Mouse (Mus musculus): ENCODE results near the gene Ctla4.

Ctla4 gene

DNA sequence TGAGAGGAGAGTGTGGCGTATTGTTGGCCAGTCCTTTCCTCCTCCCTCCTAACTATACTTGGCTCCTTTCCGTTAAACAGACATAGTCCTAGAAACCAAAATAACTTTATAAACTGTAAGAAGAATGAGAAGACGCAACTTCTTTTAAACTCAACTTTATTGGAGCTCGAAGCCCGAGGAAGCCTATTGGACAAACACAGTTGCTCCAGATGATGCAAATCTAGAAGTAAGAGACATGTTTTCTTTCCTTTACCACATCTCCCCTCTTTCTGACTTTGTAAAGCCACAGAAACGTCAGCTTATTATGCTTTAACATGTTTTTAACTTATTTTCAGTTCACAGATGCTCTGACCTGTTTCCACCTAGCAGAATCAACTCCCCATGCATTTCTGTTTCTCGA lies at the start of gene Ctla4:
Gene Ctla4, plus strand, starts transcription at position 20 of the 400 bp plus-strand sequence.
- DNase-seq (ENCODE audit: low read depth, low spot score) = no peak

DNA sequence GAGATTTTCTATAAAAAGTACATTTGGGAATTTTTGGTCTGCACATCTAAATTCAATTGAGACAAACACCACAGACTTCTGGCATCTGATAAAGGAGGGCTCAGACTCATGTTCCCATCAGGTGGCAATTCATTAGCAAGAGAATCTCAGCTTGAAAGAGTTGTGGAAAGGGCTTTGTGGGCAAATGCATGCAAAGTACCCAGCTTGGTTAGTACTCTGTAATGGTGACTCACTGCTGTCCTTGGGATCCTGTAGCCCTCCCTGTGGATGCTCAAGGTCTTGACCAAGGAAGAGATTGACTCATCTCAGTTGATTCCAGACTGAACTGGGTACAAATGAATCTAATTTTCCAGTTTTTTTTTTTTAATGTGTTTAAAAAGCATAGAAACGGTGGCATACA lies 47.6 kb upstream of the Ctla4 start:
- no peak for DNase-seq (ENCODE audit: low read depth, low spot score)

DNA sequence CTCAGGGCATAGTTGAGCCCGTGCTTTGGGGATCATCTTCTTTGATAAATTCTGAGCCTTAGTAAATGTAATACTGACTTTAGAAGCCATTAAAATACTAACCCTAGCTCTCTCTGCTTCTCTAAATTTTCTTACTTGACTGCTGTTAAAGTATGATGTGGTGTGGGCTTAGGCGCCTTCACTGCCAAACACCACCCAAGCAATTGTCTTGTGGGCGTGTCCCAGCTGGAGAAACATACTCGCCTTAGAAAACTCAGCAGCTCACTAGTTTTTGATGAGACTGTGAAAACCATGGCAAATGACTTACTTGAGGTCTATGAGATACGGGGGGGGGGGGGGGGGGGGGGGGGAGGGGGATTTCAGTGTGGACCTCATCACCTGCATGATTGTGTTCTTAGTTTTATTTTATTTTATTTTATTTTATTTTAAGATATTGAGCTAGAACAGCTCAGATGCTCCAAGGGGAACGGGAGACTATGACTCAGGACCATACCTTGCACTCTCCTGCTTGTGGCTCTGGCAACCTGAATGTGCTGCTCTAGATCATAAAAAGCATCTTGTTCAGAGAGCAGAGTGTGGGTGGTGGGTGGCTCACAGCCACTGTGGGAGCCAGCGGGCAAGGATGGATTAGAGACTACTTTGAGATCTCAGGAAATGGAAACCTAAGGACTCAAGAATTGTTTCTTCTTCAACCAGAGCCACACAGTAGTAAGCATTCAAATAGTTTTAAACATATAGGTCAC lies 41.3 kb upstream of the Ctla4 start:
- no peak for DNase-seq (ENCODE audit: low read depth, low spot score)

DNA sequence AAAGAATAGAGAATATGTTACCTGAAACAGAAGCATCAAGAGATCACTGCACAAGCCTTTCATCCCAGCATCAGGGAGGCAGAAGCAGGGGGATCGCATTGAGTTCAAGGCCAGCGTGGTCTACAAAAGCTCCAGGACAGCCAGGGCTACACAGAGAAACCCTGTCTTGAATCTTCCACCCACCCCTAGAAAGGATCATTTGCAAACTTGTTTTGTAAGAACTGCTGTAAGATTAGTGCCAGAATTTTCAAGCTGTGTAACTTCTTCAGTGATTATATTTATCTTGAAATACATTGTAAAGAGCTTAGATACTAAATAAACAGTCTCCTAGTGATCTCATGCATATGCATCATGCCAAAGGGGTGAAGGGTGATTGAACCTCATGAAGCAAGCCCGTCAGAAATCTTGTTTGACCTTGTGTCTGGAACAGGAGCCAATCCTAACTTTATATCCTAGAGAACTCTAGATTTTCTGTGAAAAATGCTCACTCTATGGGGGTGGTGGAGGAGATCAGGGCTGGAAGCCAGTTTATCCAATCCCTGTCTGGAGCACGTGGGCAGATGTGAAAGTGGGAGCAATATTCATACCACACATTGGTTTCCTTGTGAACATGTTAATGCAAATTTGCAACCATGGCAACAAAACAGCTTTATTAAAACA lies 40.1 kb upstream of the Ctla4 start:
- DNase-seq (ENCODE audit: low read depth, low spot score) = no peak

DNA sequence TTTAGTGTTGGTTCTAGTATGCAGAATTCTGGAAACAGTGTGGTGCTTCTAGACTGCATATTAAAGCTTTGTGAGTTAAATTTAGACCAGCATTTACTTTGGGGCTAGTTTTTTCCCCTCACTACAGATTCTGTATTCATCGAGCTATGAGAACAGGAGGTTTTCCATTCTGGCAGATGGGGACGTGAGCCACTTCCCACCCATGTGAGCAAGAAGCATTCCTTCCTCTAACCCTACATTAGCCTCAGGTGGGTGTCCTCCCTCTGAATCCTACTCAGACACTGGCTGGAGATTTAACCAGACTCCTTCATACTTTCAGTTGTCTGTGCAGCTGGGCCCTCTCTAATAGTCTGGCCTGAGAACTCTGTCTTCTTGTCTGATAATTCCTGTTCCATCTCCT lies 37.7 kb upstream of the Ctla4 start:
- DNase-seq (ENCODE audit: low read depth, low spot score) = no peak

DNA sequence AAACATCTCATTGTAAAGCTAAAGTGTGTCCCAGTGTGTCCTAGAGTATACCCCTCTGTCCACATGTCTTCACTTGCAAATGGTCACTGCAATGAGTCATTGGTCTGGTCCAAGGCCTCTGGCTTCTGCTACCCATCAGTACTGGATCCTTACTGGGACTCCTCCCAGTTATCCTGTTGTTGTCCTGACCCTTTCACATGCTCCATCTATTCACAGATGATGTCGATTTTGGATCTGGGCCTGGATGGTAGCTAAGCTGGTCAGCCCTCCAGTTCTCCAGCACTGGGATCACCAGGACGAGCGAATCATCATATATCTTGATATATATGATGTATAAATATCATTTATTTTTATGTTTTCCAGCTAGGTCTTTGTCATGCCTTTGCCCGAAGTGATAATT lies 37.0 kb upstream of the Ctla4 start:
- DNase-seq (ENCODE audit: low read depth, low spot score) = no peak

DNA sequence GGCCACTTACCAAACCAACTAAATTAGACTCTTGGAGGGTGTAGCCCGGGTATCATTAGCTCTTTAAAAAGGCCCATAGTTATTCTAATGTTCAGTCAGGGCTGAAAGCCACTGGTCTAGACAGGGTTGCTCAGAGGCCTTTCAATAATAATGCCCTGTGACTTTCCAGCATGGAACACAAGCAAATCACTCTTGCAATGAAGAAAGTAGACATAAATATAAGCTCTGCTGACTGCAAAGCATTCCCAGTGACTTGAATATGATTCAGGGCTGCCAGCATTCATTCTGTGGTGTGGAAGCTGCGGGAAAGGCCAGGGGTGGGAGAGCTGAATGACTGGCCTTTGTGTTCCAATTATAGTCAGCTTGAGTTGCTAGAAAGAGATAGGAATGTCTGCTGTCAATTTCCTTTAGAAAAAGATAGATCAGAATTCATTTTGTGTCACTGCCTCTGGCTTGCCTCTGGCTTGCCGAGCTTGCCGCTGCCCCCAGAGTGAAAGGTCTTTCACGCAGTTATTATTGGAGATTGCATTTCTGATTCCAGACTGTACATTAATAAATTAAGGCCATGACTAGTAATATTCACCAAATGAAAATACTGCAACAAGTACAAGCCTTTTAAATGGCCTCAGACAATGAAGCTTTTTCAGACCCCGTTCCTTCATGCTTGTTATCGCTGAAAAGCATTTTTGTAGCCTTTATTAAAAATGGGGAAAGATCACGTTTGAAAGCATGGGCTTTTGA lies 35.6 kb upstream of the Ctla4 start:
- DNase-seq (ENCODE audit: low read depth, low spot score) = no peak

DNA sequence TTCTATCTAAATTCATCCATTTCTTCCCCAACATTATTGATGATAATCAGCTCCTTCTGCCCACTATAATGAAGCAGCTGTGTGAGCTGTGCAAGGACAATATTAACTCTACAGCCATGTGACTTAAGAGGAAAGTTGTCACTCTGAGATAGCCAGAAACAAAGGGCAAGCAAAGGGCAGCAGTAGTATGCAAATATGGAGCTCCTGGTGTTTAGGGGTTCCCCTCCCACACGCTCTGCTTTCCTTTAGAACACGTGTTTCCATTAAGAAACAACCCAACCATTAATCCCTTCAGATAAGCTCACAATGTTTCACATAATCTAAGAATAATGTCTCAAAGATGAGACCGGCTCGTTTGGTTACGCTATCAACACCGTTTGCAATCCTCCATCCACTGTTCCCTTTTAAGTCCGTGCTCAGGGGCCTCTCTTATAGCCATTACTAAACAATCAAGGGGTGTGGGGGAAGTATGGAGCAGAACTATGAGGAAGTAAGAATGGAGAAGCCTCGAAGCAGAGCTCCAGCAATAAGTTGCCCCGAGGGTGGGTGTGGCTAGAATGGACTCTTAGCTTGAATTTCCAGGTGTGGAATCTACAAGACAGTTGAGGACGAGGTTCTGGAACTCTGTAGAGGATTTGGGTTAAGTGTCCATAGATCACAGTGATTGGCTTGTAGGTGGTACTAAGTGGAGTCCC lies 34.6 kb upstream of the Ctla4 start:
- no peak for DNase-seq (ENCODE audit: low read depth, low spot score)

DNA sequence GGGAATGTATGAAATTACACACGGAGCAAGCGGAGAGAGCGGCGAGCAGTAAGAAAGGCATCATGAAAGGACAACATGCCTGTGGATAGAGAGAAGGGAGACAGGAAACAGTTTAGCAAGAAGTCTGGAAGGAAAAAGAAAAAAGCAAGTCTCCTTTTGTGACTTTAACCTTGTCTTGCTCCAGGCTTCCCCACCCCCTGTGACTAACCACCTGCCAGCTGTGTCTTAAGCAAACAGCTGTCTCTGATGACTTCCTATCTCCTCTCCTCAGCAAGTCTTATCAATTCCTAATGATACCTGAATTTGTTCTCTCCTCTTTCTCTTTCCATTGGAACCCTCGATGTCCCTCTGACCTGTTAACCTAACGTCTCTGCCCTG lies 34.0 kb upstream of the Ctla4 start:
- DNase-seq (ENCODE audit: low read depth, low spot score) = no peak

DNA sequence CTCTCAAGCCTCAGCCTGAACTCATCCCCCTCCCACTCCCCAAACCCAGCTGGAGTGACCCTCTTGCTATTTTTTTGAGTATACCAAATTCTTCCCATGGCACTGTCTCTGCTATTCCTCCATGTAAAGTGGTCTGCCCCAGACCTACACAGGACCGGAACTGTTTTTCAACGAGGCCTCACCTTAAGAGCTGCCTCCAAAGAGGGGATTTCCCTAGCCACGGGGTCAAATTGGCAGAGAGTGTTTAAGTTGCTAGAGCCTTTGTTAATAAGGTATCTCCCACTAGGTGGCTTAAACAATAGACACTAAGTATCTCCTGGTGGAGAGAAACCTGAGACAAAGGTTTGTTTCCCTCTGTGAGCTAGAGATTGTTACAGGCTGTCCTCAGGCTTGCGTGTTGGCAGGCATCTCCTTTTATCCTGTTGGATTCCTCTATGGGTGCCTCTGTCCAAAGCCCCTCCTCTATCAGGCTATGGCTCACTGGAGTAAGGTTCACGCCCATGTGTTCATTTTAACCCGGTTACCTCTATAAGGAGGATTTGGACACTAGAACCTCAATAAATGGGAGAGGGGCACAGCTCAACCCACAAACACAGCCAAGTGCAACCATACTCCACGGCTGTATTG lies 33.4 kb upstream of the Ctla4 start:
- no peak for DNase-seq (ENCODE audit: low read depth, low spot score)

DNA sequence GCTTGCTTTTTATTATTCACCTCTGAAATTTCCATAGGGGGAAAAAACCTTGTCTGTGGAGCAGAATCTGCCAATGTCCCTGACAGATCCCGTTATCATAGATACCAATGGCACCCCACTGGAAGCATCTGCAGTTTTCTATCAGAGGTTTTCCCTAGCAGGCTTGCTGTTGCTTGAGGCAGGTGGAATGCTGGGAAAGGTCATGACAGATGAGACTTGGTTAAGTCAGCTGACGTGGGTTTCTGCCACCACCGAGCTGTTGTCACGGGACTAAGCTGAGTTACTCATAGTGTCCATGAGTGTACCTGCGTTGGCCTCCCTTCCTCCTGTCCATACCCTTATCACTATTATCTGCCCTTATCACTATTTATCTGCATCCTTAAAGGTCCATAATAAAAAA lies 32.8 kb upstream of the Ctla4 start:
- DNase-seq (ENCODE audit: low read depth, low spot score) = no peak

DNA sequence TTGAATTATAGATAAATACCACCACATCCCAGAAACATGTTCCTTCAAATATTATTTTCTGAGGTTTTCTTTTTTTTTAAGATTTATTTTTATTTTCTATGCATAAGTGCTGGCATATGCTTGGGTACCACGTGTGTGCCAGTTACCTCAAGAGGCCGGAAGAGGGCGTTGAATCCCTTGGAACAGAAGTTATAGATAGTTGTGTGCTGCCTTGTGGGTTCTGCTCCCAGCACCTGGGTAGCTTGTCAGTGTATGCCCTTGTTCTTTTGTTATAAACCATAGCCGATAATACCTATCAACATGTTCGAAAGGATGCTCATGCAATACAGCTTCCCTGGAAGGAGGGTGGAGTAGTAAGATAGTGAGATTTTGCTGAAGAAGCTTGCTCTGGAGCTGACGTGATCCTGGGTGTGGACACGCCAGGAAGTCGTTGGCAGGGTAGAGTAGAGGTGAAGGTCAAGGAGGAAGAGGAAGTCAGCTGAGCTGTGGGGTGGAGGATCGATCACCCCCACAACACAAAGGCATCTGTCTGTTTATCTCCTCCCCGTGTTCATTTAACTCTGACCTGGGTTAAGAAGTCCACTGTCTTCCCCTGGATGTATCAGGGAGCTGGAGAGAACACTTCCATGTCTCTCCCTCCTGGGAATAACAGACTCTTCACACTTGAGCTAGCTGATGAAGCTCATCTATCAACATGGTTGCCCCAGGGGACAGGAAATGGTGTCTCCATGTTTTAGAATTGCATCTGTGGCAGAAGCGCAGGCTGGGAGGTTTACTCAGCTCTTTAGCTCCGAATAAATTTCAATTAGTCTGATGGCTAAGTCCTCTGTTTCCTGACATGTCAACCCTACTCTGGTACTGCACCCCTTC lies 29.2 kb upstream of the Ctla4 start:
- DNase-seq (ENCODE audit: low read depth, low spot score) = no peak

DNA sequence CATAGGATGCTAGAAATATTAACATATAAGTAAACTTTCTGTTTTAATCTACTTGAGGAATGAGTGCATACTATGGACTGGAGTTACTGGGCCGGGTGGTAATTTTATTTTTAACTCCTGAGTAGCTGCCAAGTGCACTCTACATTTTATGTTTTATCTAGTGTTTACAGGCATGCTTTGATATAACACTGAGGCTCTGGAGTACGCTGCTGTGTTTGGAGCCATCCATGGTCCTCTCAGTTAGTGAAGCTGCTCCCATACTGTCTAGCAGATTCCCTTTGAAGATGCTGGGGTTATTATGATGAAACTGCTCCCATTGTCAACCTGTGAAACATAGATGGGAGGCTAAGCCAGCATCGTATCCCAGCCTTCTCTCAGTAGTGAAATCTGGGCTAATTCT lies 27.6 kb upstream of the Ctla4 start:
- no peak for DNase-seq (ENCODE audit: low read depth, low spot score)

DNA sequence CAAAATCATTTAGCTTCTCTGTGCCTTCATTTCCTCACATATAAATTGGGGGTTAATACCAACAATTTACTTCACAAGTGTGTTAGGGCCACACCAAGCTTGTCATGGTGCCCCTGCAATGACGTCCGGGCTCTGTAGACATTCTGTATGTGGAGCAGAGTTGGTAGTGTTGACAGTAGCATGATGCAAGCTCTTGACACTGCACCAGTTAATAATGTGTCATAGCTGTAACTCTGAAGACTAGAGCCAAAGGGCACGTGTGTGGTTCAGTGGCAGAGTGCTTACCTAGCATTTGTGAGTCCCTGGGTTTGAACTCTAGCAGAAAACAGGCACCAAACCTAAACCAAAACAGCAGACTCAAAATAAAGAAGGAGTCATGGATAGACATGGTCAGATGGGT lies 27.0 kb upstream of the Ctla4 start:
- DNase-seq (ENCODE audit: low read depth, low spot score) = no peak

DNA sequence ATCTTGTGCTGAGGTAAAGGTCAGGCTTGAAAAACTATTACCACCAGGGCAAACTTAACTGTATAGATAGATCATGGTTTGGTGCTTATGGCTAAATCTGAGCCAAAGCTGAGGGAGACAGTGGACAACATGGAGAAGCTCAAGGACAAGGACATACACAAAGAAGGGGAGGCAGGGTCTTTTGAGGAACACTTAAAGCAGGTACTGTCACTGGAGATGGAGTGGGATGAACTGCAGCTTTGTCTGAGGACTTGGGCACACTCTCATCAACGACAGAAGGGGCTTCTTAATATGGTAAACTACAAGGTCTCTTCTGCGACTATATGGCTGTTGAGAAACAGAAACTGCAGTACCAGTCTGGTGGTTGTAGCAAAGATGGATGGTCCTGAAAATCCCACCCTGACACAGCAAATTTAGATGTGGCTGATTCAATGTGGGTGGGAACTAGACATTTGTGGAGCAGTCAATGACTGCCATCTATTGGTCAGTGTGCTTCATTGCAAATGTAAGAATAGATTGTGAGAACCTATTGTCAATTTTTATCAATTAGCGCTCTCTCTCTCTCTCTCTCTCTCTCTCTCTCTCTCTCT lies 26.3 kb upstream of the Ctla4 start:
- no peak for DNase-seq (ENCODE audit: low read depth, low spot score)

DNA sequence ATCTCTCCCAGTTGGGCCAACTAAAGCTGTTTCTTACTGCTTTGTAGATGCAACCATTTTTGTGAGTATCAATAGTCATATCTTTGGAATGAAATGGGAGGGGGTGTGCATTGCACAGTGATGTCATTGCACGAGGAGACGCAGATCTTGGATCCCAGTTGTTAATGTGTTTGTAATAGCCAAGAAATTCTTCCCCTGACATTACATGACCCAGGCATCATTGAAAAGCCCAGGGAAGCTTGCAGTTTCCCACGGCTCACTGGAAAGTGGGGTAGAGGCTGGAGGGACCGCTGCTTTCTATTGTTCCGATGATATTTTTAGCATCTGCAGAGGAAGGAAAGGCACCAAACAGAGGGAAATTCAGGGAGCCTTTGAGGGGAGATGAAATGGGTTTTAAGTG lies 25.8 kb upstream of the Ctla4 start:
- no peak for DNase-seq (ENCODE audit: low read depth, low spot score)

DNA sequence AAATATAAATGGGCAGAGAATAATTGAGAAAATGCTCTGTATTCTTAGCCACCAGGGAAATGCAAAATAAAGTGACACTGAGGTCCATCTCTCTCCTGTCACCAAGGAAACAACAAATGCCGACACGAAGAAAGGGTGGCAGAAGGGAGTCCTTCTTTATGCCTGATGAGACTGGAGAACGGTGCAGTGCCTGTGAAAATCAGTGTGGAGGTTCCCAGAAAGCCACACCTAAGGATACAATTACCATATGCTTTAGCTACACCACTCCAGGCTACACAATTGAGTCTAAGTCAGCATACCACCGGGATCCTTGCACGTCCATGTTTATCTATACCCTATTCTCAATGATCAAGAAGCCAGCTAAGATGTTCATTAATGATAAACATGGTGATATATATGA lies 25.4 kb upstream of the Ctla4 start:
- DNase-seq (ENCODE audit: low read depth, low spot score) = no peak

DNA sequence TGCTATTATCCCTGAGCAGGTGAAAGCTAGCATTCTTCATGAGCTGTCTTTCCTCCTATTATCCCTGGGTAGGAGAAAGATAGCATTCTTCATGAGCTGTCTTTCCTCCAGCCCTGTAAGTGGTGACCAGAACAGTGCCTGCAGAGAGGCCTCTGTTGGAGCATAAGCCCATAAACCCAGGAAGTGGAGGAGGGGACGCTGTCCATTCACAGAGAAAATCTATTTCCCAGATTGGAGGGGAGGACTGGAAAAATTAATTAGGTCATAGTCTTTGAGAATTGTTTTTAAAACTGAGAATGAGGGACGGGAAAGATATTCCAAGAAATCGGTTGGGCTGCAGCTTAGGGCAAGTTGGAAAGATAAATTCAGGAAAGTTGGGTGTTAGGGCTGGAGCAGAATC lies 24.3 kb upstream of the Ctla4 start:
- no peak for DNase-seq (ENCODE audit: low read depth, low spot score)

DNA sequence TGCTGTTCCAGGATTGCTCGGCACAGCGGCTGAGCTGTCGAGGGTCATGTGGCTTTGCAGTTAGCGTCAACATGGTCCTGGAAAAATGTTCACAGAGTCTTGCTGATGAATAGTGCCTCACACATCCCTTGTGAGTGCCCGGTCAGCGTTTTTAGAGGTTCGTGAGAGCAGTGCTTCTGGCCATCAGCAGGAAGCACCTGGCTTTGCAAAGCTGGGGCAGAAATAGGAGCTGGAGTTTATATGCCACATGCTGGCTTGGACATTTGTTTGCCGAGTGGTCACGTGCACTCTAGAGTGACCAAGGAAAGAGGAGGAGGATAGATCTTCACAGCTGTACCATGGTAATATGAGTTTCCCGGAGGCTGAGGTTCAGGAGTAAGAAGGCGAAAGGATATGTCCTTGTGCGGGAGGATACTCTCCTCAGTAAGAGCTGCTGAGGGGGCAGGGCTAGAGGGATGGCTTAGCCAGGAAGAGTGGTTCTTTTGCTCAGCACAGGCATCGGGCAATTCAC lies 23.8 kb upstream of the Ctla4 start:
- no peak for DNase-seq (ENCODE audit: low read depth, low spot score)

DNA sequence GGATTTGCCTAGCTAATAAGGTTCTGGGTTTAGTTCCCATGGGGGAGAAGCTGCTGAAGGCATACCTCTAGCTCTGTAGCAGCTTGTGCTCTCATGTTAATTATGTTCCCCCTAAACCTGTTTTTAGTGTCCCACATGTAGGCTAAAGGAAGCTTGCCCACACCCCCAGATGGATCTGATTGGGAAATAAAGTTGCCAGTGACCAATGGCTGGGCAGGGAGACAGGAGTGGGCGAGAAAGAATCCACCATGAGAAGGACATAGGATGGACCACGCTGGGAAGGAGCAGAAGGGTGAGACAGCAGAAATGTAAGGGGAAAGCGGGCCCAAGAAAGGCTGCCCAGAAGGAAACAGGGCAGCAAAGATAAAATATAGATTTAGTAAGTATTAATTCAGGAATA lies 23.1 kb upstream of the Ctla4 start:
- DNase-seq (ENCODE audit: low read depth, low spot score) = no peak

Measured in retina, adult 2 months (tissue).